Mouse (Mus musculus): Measurements from ENCODE around the gene Enox1. TPM values are rescaled to one million over a fixed set of nuclear protein-coding genes. Genes with fewer than 3 reads are reported as not detected.
A peak's percentile ranks its signal among the peaks of the same experiment; 100 is the strongest.

Enox1 gene
- polyA plus RNA-seq, 1 experiment from 2014 or later = 19.4 TPM

DNA sequence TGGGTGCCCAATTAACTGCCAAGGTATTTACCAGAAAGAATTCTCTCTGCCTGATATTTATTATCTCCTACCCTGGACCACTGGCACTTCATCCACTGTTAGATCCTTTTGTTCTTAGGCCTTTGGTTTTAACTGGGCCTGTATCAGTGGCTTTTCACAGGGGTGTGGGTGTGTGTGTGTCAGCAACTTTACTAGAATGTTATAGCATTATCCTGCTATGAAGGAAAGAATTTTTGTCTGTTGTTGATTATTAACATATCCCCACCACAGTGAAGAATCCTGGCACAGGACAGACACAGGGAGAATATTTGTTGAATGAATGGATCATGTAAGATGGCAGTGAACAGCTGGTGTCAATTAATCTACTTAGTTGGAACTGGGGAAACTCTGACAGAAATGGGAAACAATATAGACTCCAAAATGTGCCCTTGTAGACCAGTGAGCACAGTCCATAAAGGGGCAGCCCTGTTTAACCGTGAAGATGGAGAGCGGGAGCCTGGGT lies 40.9 kb downstream of the Enox1 start:
- H3K4me3 ChIP-seq = no peak overlapping the region
- no peak overlapping the region for H3K4me2 ChIP-seq
- no peak overlapping the region for H3K9ac ChIP-seq
- no peaks in the 10 kb centered on the region for H3K4me1 ChIP-seq
- no peak overlapping the region for H3K27ac ChIP-seq
- no peaks in the 10 kb centered on the region for H3K36me3 ChIP-seq
- no peak for ATAC-seq (ENCODE audit: insufficient number of reproducible peaks, low FRiP score, low TSS enrichment, low read depth)
- no peaks in the 10 kb centered on the region for H3K27me3 ChIP-seq
- 51% methylated on average over 2 of the region's 2 CpGs for WGBS
- H3K9me3 ChIP-seq = no peaks in the 10 kb centered on the region

DNA sequence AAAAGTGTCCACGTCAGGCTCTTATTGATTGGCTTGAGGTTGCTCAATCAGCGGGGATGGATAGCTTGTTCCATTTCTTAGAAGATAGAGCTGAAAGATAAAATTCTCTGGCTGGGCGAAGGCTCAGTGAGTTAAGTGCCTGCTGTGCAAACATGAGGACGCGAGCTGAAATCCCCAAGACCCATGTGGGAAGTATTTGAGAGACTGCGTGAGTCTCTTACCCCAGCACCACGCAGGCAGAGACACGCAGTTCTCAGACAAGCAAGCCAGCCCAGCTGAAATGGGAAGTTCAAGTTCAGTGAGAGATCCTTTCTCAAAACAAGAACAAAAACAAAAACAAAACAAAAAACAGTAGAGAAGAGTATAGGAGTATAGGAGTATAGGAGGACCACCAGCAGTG lies 54.3 kb downstream of the Enox1 start:
- H3K27me3 ChIP-seq = no peaks in the 10 kb centered on the region
- no peak for ATAC-seq (ENCODE audit: insufficient number of reproducible peaks, low FRiP score, low TSS enrichment, low read depth)
- no peak overlapping the region for H3K4me2 ChIP-seq
- no peaks in the 10 kb centered on the region for H3K36me3 ChIP-seq
- WGBS = 89% methylated on average over 8 of the region's 8 CpGs
- H3K27ac ChIP-seq = no peak overlapping the region
- H3K4me1 ChIP-seq = 0 out of 2 replicates have a peak, but pooled peaks cover 3% of the 10 kb centered on the region
- H3K9me3 ChIP-seq = no peaks in the 10 kb centered on the region
- H3K9ac ChIP-seq = no peak overlapping the region
- H3K4me3 ChIP-seq = no peak overlapping the region

DNA sequence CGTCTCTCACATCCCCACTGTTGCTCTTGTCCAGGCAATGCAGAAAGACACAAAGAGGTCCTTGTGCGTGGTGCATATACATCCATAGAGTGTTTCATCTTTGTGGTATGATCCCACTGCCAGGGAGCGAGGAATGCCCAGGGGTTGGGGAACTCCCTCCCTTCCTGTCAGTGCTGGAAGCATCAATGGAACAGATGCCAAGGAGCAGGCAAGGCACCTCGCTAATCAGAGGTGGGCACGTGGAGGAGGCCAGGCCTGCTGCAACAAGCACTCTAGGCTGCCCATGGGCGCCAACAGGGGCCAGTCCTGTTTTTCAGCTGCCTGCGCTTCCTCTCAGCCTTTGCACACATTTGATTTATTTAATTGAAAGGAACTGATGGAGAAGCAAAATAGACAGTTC lies 56.6 kb downstream of the Enox1 start:
- Histone ChIP-seq H3K9ac (no peak overlapping the region), H3K27ac (0 out of 2 replicates have a peak overlapping the region, but pooled peaks have one; percentile 17), H3K36me3 (no peaks in the 10 kb centered on the region), H3K9me3 (no peaks in the 10 kb centered on the region), H3K27me3 (no peaks in the 10 kb centered on the region), H3K4me3 (no peak overlapping the region), H3K4me1 (0 out of 2 replicates have a peak, but pooled peaks cover 3% of the 10 kb centered on the region), H3K4me2 (no peak overlapping the region)
- ATAC-seq (ENCODE audit: insufficient number of reproducible peaks, low FRiP score, low TSS enrichment, low read depth) = no peak
- 52% methylated on average over 7 of the region's 7 CpGs for WGBS

- no peaks in the 10 kb centered on the region for H3K9me3 ChIP-seq
- no peak overlapping the region for H3K4me3 ChIP-seq
- H3K27ac ChIP-seq = no peak overlapping the region
- ATAC-seq (ENCODE audit: insufficient number of reproducible peaks, low FRiP score, low TSS enrichment, low read depth) = no peak
- H3K9ac ChIP-seq = no peak overlapping the region
- 75% methylated on average over 6 of the region's 6 CpGs for WGBS
- H3K27me3 ChIP-seq = no peaks in the 10 kb centered on the region
- no peak overlapping the region for H3K4me2 ChIP-seq
- 0 out of 2 replicates have a peak, but pooled peaks cover 3% of the 10 kb centered on the region for H3K4me1 ChIP-seq
- H3K36me3 ChIP-seq = no peaks in the 10 kb centered on the region
Measured at GRCm38 (mm10) chr14:77214848-77215247, 58.3 kb downstream of the Enox1 start.

DNA sequence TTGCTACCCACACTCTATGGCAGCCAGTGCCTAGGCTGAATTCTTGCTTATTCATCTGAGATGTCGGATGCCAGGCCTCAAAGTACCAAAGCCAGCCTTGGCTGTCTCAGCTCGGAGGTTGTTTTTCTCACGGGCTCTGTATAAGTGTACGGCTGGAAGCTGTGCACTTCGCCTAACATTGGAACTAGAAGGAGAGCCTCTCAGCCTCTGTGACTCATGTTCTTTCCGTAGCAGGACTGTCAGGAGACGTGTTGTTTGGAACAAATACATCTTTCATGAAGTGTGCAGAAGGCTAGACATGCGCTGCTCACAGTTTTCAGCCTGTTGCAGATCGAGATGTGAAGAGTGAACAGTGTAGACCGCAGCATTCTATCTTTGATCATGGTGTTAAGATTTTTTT lies 68.8 kb downstream of the Enox1 start:
- WGBS = 83% methylated on average over 10 of the region's 10 CpGs
- Histone ChIP-seq H3K4me2 (no peak overlapping the region), H3K9me3 (no peaks in the 10 kb centered on the region), H3K9ac (no peak overlapping the region), H3K27me3 (no peaks in the 10 kb centered on the region), H3K4me1 (no peaks in the 10 kb centered on the region), H3K36me3 (no peaks in the 10 kb centered on the region), H3K4me3 (no peak overlapping the region), H3K27ac (no peak overlapping the region)
- ATAC-seq (ENCODE audit: insufficient number of reproducible peaks, low FRiP score, low TSS enrichment, low read depth) = no peak

GRCm38 (mm10) chr14:77238811-77239210 lies 82.2 kb downstream of the Enox1 start:
- WGBS = 45% methylated on average over 2 of the region's 2 CpGs
- ATAC-seq (ENCODE audit: insufficient number of reproducible peaks, low FRiP score, low TSS enrichment, low read depth) = no peak
- H3K4me2 ChIP-seq = no peak overlapping the region
- no peak overlapping the region for H3K9ac ChIP-seq
- H3K9me3 ChIP-seq = no peaks in the 10 kb centered on the region
- no peak overlapping the region for H3K4me3 ChIP-seq
- H3K27ac ChIP-seq = no peak overlapping the region
- no peaks in the 10 kb centered on the region for H3K4me1 ChIP-seq
- H3K36me3 ChIP-seq = no peaks in the 10 kb centered on the region
- no peaks in the 10 kb centered on the region for H3K27me3 ChIP-seq

- Histone ChIP-seq H3K4me2 (no peak overlapping the region), H3K27me3 (no peaks in the 10 kb centered on the region), H3K36me3 (no peaks in the 10 kb centered on the region), H3K4me3 (no peak overlapping the region), H3K4me1 (no peaks in the 10 kb centered on the region), H3K9ac (no peak overlapping the region), H3K27ac (no peak overlapping the region), H3K9me3 (no peaks in the 10 kb centered on the region)
- 29% methylated on average over 4 of the region's 4 CpGs for WGBS
- no peak for ATAC-seq (ENCODE audit: insufficient number of reproducible peaks, low FRiP score, low TSS enrichment, low read depth)
Measured at GRCm38 (mm10) chr14:77239360-77239759, 82.8 kb downstream of the Enox1 start.

DNA sequence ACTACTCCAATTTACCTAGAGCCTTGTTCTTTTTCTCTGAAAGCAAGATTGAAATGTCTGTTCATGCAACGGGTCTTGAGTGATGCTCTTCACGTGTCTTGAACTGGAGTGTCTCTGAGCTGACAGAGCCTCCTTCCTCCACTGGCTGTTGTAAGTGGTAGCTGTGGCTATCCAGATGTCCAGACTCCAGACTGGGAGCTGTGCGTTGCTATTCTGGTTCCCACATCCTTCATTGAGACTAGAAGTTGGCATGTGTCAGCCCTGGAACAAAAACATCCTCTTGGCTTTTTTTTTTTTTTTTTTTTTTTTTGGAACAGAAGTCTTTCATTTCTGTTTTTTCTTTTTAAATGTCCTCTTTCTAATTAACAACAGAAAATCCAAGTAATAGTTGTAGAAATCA lies 90.4 kb downstream of the Enox1 start:
- Histone ChIP-seq H3K27ac (no peak overlapping the region), H3K27me3 (no peaks in the 10 kb centered on the region), H3K9me3 (no peaks in the 10 kb centered on the region), H3K4me1 (no peaks in the 10 kb centered on the region; the same call in 1 of the 2 replicates), H3K4me2 (no peak overlapping the region), H3K36me3 (no peaks in the 10 kb centered on the region), H3K9ac (no peak overlapping the region), H3K4me3 (no peak overlapping the region)
- whole genome bisulfite sequencing = 84% methylated on average over 3 of the region's 3 CpGs
- ATAC-seq (ENCODE audit: insufficient number of reproducible peaks, low FRiP score, low TSS enrichment, low read depth) = no peak

DNA sequence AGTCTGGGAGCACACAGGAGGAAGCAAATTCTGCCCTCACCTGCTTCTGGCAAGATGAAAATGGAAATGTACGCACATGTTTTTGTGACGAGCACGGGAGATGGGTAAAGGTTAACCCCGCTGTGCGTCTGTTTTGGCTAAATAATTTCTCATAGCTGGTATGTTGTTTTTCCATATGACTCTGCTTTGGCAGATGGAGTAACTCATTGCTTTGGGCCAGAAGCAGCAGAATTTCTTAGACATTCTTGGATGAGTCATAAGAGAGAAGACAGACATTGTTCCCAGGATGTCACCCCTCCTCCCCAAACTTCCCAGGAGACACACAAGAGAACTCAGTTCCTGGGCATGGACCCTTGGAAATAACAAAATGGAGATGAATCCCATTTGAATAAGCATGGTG lies 91.9 kb downstream of the Enox1 start:
- no peaks in the 10 kb centered on the region for H3K36me3 ChIP-seq
- H3K27ac ChIP-seq = no peak overlapping the region
- WGBS = 51% methylated on average over 5 of the region's 5 CpGs
- H3K9ac ChIP-seq = no peak overlapping the region
- no peaks in the 10 kb centered on the region; the same call in 1 of the 2 replicates for H3K4me1 ChIP-seq
- no peak for ATAC-seq (ENCODE audit: insufficient number of reproducible peaks, low FRiP score, low TSS enrichment, low read depth)
- no peaks in the 10 kb centered on the region for H3K27me3 ChIP-seq
- H3K9me3 ChIP-seq = no peaks in the 10 kb centered on the region
- no peak overlapping the region for H3K4me2 ChIP-seq
- no peak overlapping the region for H3K4me3 ChIP-seq

DNA sequence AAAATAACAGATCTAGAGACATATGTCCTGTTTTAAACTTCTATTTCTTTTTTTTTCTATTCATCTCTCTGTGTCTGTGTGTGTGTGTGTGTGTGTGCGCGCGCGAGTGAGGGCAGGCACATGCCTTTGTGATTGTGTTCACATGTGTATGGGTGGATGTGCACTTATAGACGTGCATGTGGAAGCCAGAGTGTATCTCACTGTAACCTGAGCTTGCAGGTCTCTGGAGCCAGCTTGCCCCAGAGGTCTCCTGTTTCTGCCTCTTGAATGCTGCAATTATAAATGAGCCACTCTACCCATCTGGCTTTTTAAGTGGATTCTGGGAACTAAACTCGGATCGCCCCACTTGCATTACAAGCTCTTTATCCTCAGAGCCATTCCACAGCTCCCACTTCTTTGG lies 92.4 kb downstream of the Enox1 start:
- Histone ChIP-seq H3K4me2 (no peak overlapping the region), H3K4me3 (no peak overlapping the region), H3K36me3 (no peaks in the 10 kb centered on the region), H3K27ac (no peak overlapping the region), H3K9ac (no peak overlapping the region), H3K9me3 (no peaks in the 10 kb centered on the region), H3K4me1 (no peaks in the 10 kb centered on the region; the same call in 1 of the 2 replicates), H3K27me3 (no peaks in the 10 kb centered on the region)
- no peak for ATAC-seq (ENCODE audit: insufficient number of reproducible peaks, low FRiP score, low TSS enrichment, low read depth)
- WGBS = 52% methylated on average over 7 of the region's 7 CpGs

DNA sequence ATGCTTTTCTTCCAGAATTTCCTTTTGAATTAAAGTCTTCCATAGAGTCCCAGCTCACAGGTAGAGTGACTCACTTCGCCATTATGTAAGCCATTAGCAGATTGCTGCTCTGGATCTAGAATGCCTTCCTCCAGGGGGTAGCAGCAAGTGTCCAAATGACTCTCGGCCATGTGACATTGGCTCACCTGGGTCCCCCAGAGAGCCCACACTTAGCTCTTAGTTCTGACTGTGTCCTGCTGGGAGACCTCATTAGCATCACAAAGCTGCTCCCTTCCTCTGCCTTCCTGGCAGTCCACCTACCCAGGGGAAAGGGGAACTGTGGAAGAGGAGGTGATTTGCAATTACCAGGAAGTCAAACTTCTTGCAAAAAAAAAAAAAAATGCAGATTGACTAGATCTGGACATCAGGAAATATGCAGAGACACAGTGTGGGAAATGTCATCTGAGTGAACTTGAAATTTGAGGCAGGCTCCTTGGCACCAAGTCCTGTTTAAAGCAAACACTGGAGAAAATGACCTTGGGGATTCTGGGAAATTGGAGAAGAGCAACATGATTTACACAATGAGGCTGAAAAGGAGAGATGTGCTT lies 94.2 kb downstream of the Enox1 start:
- H3K9me3 ChIP-seq = no peaks in the 10 kb centered on the region
- H3K9ac ChIP-seq = no peak overlapping the region
- no peak for ATAC-seq (ENCODE audit: insufficient number of reproducible peaks, low FRiP score, low TSS enrichment, low read depth)
- WGBS = 75% methylated on average over 2 of the region's 2 CpGs
- H3K27me3 ChIP-seq = no peaks in the 10 kb centered on the region
- H3K4me1 ChIP-seq = no peaks in the 10 kb centered on the region; the same call in 1 of the 2 replicates
- H3K36me3 ChIP-seq = no peaks in the 10 kb centered on the region
- no peak overlapping the region for H3K27ac ChIP-seq
- no peak overlapping the region for H3K4me2 ChIP-seq
- no peak overlapping the region for H3K4me3 ChIP-seq

GRCm38 (mm10) chr14:77255201-77255600 lies 98.6 kb downstream of the Enox1 start:
- Histone ChIP-seq H3K27ac (no peak overlapping the region), H3K4me2 (no peak overlapping the region), H3K4me3 (no peak overlapping the region), H3K9ac (no peak overlapping the region), H3K27me3 (no peaks in the 10 kb centered on the region), H3K9me3 (no peaks in the 10 kb centered on the region), H3K4me1 (0 out of 2 replicates have a peak, but pooled peaks cover 3% of the 10 kb centered on the region), H3K36me3 (no peaks in the 10 kb centered on the region)
- ATAC-seq (ENCODE audit: insufficient number of reproducible peaks, low FRiP score, low TSS enrichment, low read depth) = no peak
- 57% methylated on average over 3 of the region's 3 CpGs for WGBS

- no peak overlapping the region for H3K4me2 ChIP-seq
- no peak overlapping the region for H3K4me3 ChIP-seq
- no peaks in the 10 kb centered on the region for H3K36me3 ChIP-seq
- H3K27ac ChIP-seq = no peak overlapping the region
- 0 out of 2 replicates have a peak, but pooled peaks cover 3% of the 10 kb centered on the region for H3K4me1 ChIP-seq
- 74% methylated on average over 6 of the region's 6 CpGs for WGBS
- H3K9me3 ChIP-seq = no peaks in the 10 kb centered on the region
- ATAC-seq (ENCODE audit: insufficient number of reproducible peaks, low FRiP score, low TSS enrichment, low read depth) = no peak
- no peaks in the 10 kb centered on the region for H3K27me3 ChIP-seq
- no peak overlapping the region for H3K9ac ChIP-seq
Measured at GRCm38 (mm10) chr14:77255711-77256110, 99.1 kb downstream of the Enox1 start.

Measured in limb, embryonic 15.5 days (tissue).